Mouse (Mus musculus): ENCODE data around the gene Psmb3. TPM values are rescaled to one million over a fixed set of nuclear protein-coding genes. Genes with fewer than 3 reads are reported as not detected.

The Psmb3 gene
- polyA plus RNA-seq, 1 experiment from 2014 or later: 546 TPM

DNA sequence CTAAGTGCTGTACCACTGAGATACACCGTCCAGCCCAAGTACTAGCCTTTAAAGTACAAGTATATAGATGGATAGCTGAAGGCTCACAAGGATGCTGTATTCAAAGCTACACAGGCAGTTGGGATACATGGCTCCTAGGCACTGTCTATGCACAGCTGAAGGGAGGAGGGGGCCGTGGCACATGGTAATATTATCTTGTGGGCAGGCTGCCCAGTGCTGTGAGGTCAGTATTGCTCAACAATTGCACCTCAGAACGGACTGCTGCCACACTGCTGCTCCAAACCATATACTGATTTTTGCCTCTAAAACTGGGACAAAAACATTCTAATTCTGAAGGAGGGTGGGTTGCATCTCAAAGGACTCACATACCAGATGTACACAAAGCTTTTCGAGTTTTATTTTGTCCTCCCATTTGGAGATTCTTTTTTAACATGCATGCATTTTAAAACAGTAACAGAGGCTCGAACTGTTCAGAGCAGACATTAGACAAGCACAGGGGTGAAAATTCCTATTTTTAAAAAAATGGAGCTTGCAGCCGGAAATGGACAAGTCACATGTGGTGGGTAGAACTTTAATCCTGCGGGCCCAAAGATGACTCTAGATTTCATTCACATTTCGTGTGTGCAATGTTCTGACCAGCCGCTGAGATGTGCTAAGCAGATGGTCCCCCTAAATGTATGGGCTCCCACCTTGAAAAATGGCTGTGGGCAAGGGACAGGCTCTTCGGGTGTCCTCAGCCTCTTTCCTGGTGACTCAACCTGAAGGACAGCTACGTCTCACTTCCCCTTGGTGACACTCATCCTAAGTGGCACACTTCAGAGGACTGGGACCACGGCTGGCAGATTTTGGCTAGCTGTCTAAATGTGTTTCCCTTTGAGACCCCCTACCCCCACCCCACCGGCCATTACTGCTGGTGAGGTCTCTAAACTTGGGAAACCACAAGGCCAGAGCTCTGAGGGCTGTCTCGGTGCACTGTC, 11.9 kb downstream of the Psmb3 start:
- 94% methylated on average over 14 of the region's 14 CpGs for WGBS
- no peak overlapping the region for H3K27ac ChIP-seq (replicated peaks; ENCODE audit: low read depth, low read length)
- ATAC-seq (ENCODE audit: insufficient number of reproducible peaks, low FRiP score, low TSS enrichment, low read depth): no peak
- H3K36me3 ChIP-seq (ENCODE audit: control insufficient read depth, insufficient read depth, low read length): peaks cover 19% of the 10 kb centered on the region
- H3K9ac ChIP-seq (ENCODE audit: low read length): no peak overlapping the region
- H3K4me3 ChIP-seq (ENCODE audit: low read depth, low read length): no peak overlapping the region
- no peaks in the 10 kb centered on the region for H3K27me3 ChIP-seq (ENCODE audit: control insufficient read depth, insufficient read depth, low read length)
- no peaks in the 10 kb centered on the region for H3K4me1 ChIP-seq (ENCODE audit: control insufficient read depth, insufficient read depth, low read length)
- no peak for DNase-seq (ENCODE audit: low spot score)
- H3K9me3 ChIP-seq (ENCODE audit: control insufficient read depth, low read length): no peaks in the 10 kb centered on the region
- H3K4me2 ChIP-seq (ENCODE audit: low read depth, severe bottlenecking): no peak overlapping the region

DNA sequence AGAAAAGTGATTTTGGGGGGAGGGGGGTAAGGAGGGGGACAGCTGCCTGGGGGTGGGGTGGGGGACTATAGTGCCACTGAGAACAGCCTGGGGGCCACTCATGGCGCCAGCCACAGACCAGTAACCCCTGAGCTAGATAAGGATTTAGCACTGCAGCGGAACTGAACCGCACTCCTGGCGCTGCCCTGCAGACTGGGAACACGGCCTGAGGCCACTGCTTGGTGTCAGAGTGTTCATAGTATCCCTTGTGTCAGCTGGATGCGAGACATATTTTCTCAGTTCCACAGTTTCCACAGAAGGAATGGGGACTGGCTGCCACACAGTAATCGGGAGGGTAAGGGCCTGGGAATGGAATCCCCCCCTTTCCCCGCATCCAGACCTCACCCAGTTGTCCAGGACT, 12.8 kb downstream of the Psmb3 start:
- Histone ChIP-seq H3K9ac (ENCODE audit: low read length) (no peak overlapping the region), H3K4me3 (ENCODE audit: low read depth, low read length) (no peak overlapping the region), H3K4me1 (ENCODE audit: control insufficient read depth, insufficient read depth, low read length) (no peaks in the 10 kb centered on the region), H3K36me3 (ENCODE audit: control insufficient read depth, insufficient read depth, low read length) (peaks cover 26% of the 10 kb centered on the region), H3K4me2 (ENCODE audit: low read depth, severe bottlenecking) (no peak overlapping the region), H3K27me3 (ENCODE audit: control insufficient read depth, insufficient read depth, low read length) (no peaks in the 10 kb centered on the region), H3K27ac (replicated peaks; ENCODE audit: low read depth, low read length) (no peak overlapping the region), H3K9me3 (ENCODE audit: control insufficient read depth, low read length) (no peaks in the 10 kb centered on the region)
- 88% methylated on average over 8 of the region's 8 CpGs for WGBS
- DNase-seq (ENCODE audit: low spot score) (no peak), ATAC-seq (ENCODE audit: insufficient number of reproducible peaks, low FRiP score, low TSS enrichment, low read depth) (no peak)

DNA sequence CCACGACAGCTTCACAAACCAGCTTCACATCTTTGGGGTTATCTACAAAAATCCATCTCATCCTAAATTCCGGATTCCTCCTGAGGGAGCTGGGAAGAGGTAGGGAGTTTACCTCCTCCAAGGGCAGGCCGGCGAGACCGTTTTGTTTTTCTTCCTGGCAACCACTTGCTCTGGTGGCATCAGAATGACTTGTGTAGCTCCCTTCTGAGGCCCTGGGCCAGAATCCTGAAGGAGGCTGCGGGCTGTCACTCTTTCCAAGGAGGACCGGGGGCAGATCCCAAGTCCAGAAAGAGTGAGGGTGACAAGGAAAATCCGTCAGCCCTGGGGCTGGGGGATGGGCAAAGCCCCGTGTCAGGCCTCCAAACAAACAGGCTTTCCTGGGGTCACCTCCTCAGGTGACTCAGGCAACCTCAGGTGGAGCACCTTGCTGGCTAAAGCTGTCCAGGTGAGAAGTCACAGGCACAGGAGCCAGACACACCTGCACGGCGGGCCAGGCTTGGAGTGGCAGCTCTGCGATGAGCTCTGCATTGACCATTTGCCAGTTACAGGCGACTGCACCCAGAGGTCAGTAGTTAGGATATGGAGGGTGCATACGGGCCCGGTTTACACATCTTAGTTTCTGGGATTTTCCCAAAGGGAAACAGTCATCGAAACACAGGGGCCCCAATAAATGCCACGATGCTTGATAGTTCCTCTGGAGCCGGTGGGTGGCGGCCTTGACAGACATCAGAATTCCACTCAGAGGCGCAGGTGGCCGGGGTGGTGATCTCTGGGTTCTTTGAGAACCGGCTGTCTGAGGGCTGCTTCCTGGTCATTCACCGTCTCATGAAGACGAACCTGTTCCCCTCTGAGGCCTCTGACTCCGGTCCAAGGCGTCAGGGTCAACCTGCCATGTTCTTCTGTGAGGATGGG, 14.4 kb downstream of the Psmb3 start:
- 90% methylated on average over 26 of the region's 26 CpGs for WGBS
- ATAC-seq (ENCODE audit: insufficient number of reproducible peaks, low FRiP score, low TSS enrichment, low read depth): no peak
- no peak for DNase-seq (ENCODE audit: low spot score)

DNA sequence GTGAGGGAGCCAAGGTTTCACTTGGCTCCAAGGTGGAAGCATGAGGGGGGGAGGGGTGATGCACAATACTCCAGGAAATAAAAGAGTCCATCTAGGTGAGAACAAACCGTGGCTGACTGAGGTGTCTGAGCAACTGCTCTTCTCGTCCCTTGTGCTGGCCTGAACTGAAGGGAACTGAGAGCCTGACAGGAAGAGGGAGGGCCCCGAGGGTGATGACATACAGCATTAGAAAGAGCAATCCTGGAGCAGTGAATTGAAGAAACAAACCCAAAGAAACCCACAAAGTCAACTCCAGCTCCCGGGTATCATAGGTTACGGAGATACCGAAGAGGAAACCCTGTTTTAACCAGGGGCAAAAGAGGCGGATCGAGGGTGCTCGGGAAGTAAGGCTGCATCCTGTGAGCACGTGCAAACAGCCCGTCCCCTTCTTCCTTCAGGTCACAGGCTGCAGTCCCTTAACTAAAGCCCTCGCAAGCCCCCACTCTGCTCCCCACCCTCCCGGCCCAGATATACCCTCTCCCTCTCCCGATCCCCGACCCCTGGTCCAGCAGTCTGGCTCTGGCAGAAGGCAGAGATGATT, 15.2 kb downstream of the Psmb3 start:
- Histone ChIP-seq H3K4me1 (ENCODE audit: control insufficient read depth, insufficient read depth, low read length) (no peaks in the 10 kb centered on the region), H3K36me3 (ENCODE audit: control insufficient read depth, insufficient read depth, low read length) (peaks cover 42% of the 10 kb centered on the region), H3K4me3 (ENCODE audit: low read depth, low read length) (no peak overlapping the region), H3K27ac (replicated peaks; ENCODE audit: low read depth, low read length) (no peak overlapping the region), H3K9ac (ENCODE audit: low read length) (no peak overlapping the region), H3K4me2 (ENCODE audit: low read depth, severe bottlenecking) (no peak overlapping the region), H3K9me3 (ENCODE audit: control insufficient read depth, low read length) (peaks cover 2% of the 10 kb centered on the region; the same call in 1 of the 2 replicates), H3K27me3 (ENCODE audit: control insufficient read depth, insufficient read depth, low read length) (no peaks in the 10 kb centered on the region)
- 79% methylated on average over 15 of the region's 15 CpGs for WGBS
- DNase-seq (ENCODE audit: low spot score) (no peak), ATAC-seq (ENCODE audit: insufficient number of reproducible peaks, low FRiP score, low TSS enrichment, low read depth) (no peak)

More for the DNA sequence above, 14.4 kb downstream of the Psmb3 start:
- Histone ChIP-seq H3K4me2 (ENCODE audit: low read depth, severe bottlenecking) (no peak overlapping the region), H3K27me3 (ENCODE audit: control insufficient read depth, insufficient read depth, low read length) (no peaks in the 10 kb centered on the region), H3K4me1 (ENCODE audit: control insufficient read depth, insufficient read depth, low read length) (no peaks in the 10 kb centered on the region), H3K9me3 (ENCODE audit: control insufficient read depth, low read length) (peaks cover 2% of the 10 kb centered on the region; the same call in 1 of the 2 replicates), H3K4me3 (ENCODE audit: low read depth, low read length) (no peak overlapping the region), H3K36me3 (ENCODE audit: control insufficient read depth, insufficient read depth, low read length) (peaks cover 39% of the 10 kb centered on the region), H3K27ac (replicated peaks; ENCODE audit: low read depth, low read length) (no peak overlapping the region), H3K9ac (ENCODE audit: low read length) (no peak overlapping the region)

DNA sequence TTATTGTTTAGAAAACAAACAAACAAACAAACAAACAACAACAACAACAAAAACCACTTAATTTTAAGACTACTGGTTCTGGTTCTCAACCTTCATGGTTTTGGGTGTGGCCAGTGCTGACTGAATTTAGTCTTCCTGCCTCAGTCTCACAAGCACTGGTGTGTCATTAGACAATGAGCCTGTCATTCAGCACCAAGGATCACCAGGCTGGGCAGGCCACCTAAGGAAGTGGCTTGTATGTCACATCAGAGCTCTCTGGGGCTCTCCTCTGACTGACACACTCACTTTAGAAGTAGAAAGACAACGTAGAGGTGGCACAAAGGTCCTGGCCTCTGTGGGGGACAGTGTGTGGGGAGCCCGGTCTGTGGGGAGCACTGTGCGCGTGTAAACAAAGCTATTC, 15.8 kb downstream of the Psmb3 start:
- 91% methylated on average over 4 of the region's 4 CpGs for WGBS
- no peaks in the 10 kb centered on the region for H3K4me1 ChIP-seq (ENCODE audit: control insufficient read depth, insufficient read depth, low read length)
- no peak overlapping the region for H3K4me2 ChIP-seq (ENCODE audit: low read depth, severe bottlenecking)
- no peak overlapping the region for H3K27ac ChIP-seq (replicated peaks; ENCODE audit: low read depth, low read length)
- H3K27me3 ChIP-seq (ENCODE audit: control insufficient read depth, insufficient read depth, low read length): no peaks in the 10 kb centered on the region
- H3K4me3 ChIP-seq (ENCODE audit: low read depth, low read length): no peak overlapping the region
- H3K36me3 ChIP-seq (ENCODE audit: control insufficient read depth, insufficient read depth, low read length): peaks cover 38% of the 10 kb centered on the region
- no peak overlapping the region for H3K9ac ChIP-seq (ENCODE audit: low read length)
- ATAC-seq (ENCODE audit: insufficient number of reproducible peaks, low FRiP score, low TSS enrichment, low read depth): no peak
- peaks cover 2% of the 10 kb centered on the region; the same call in 1 of the 2 replicates for H3K9me3 ChIP-seq (ENCODE audit: control insufficient read depth, low read length)
- DNase-seq (ENCODE audit: low spot score): no peak

DNA sequence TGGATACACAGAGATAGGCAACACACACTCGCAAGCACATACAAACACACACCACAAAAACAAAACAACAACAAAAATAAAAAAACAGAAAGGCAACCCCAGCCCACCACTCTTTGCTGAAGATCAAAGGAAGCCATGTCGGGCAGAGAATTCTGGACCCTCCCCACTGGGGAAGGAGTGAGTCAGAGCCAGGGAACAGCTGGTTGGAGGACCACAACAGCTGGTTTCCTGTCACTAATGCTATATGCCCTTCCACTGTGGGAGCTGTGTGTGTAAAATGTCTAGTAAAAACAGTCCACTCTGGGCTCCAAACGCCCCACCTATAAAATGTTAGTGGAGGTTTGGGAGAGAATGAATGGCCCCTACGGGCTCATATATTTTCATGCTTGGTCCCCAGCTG, 18.1 kb downstream of the Psmb3 start:
- no peak overlapping the region for H3K9ac ChIP-seq (ENCODE audit: low read length)
- peaks cover 43% of the 10 kb centered on the region for H3K36me3 ChIP-seq (ENCODE audit: control insufficient read depth, insufficient read depth, low read length)
- no peak overlapping the region for H3K4me2 ChIP-seq (ENCODE audit: low read depth, severe bottlenecking)
- WGBS: 87% methylated on average over 4 of the region's 4 CpGs
- H3K9me3 ChIP-seq (ENCODE audit: control insufficient read depth, low read length): peaks cover 2% of the 10 kb centered on the region; the same call in 1 of the 2 replicates
- ATAC-seq (ENCODE audit: insufficient number of reproducible peaks, low FRiP score, low TSS enrichment, low read depth) (no peak), DNase-seq (ENCODE audit: low spot score) (no peak)
- no peak overlapping the region for H3K27ac ChIP-seq (replicated peaks; ENCODE audit: low read depth, low read length)
- H3K27me3 ChIP-seq (ENCODE audit: control insufficient read depth, insufficient read depth, low read length): no peaks in the 10 kb centered on the region
- H3K4me3 ChIP-seq (ENCODE audit: low read depth, low read length): no peak overlapping the region
- no peaks in the 10 kb centered on the region for H3K4me1 ChIP-seq (ENCODE audit: control insufficient read depth, insufficient read depth, low read length)

DNA sequence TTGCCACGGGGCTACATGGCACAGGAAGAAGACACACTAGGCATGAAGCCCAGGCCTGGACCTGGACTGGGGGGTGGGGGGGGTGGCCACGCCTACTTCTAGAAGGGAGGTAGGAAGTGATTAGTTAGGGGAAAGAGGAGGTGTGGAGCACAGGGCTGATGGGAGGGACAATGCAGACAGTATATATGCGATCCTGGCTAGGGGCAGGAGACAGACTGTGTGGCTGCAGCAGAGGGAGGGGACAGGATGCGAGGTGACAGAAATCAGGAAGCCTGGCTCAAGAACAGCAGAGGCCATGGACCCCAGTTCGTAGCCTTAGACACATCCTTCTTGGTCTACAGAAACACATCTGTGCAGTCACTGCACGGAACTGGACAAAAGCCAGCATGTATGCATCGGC, 20.5 kb downstream of the Psmb3 start:
- Histone ChIP-seq H3K4me1 (ENCODE audit: control insufficient read depth, insufficient read depth, low read length) (no peaks in the 10 kb centered on the region), H3K9me3 (ENCODE audit: control insufficient read depth, low read length) (peaks cover 2% of the 10 kb centered on the region; the same call in 1 of the 2 replicates), H3K27ac (replicated peaks; ENCODE audit: low read depth, low read length) (no peak overlapping the region), H3K9ac (ENCODE audit: low read length) (no peak overlapping the region; the same call in 1 of the 2 replicates), H3K36me3 (ENCODE audit: control insufficient read depth, insufficient read depth, low read length) (peaks cover 43% of the 10 kb centered on the region), H3K4me2 (ENCODE audit: low read depth, severe bottlenecking) (no peak overlapping the region), H3K4me3 (ENCODE audit: low read depth, low read length) (no peak overlapping the region), H3K27me3 (ENCODE audit: control insufficient read depth, insufficient read depth, low read length) (no peaks in the 10 kb centered on the region)
- ATAC-seq (ENCODE audit: insufficient number of reproducible peaks, low FRiP score, low TSS enrichment, low read depth) (no peak), DNase-seq (ENCODE audit: low spot score) (no peak)
- WGBS: 86% methylated on average over 7 of the region's 7 CpGs

DNA sequence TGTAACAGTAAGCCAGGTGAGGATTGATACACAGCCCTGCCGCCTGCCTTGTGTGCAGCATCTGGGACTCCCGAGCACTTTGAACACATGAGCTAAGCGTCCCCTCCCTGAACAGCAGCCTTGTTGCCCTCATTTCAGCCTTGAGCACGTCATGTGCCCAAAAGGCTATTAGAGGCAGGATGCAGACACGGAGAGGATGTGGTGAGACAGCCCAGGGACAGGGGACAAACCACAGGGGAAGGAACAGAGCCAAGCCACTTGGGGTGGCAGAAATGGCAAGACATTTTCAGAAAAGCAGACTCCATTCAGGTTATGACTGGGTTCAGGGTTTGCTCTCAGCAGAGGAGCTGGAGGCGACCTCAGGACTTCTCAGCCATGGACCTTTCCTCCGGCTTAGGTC, 25.1 kb downstream of the Psmb3 start:
- H3K4me3 ChIP-seq (ENCODE audit: low read depth, low read length): no peak overlapping the region
- H3K36me3 ChIP-seq (ENCODE audit: control insufficient read depth, insufficient read depth, low read length): peaks cover 13% of the 10 kb centered on the region; the same call in 1 of the 2 replicates
- ATAC-seq (ENCODE audit: insufficient number of reproducible peaks, low FRiP score, low TSS enrichment, low read depth) (no peak), DNase-seq (ENCODE audit: low spot score) (no peak)
- H3K27me3 ChIP-seq (ENCODE audit: control insufficient read depth, insufficient read depth, low read length): no peaks in the 10 kb centered on the region
- no peak overlapping the region for H3K27ac ChIP-seq (replicated peaks; ENCODE audit: low read depth, low read length)
- H3K9ac ChIP-seq (ENCODE audit: low read length): no peak overlapping the region
- H3K9me3 ChIP-seq (ENCODE audit: control insufficient read depth, low read length): no peaks in the 10 kb centered on the region
- 56% methylated on average over 7 of the region's 7 CpGs for WGBS
- no peak overlapping the region for H3K4me2 ChIP-seq (ENCODE audit: low read depth, severe bottlenecking)
- no peaks in the 10 kb centered on the region for H3K4me1 ChIP-seq (ENCODE audit: control insufficient read depth, insufficient read depth, low read length)

Measured in limb, embryonic 11.5 days (tissue).